Comparison of ENCODE assay signal across 8 mouse cellular contexts in the genomic region with DNA sequence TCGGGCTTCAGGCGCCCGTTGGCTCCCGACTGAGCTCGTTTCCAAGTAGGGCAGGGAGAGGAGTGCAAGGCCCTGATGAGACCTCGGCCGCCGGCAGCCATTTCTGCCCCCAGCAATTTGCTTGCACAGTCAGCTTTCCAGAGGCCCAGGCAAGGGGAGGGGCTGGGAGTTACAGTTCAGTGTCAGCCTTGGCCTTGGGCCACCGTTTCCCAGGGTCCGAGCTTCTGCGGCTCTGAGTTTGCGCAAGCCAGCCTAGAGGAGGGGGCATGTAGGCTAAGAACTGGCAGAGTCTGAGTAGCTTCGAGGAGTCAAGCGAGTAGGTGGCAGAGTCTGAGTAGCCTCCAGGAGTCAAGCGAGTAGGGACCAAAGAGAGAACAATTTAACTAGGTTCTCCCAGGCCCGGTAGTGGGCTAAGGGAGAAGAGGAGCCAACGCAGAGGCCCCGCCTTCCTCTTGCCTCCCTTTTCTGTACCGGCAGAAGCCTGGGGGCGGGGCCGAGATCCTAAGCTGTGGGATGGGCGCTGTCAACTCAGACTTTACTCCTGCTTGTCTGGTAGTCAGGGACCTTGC. TPM values are rescaled to one million over a fixed set of nuclear protein-coding genes. Genes with fewer than 3 reads are reported as not detected.
DNase-seq lines count a peak whose midpoint lies in the region; ATAC-seq and TF ChIP-seq lines count a peak whose summit lies in the region.

A gene (minus strand): TSS at position 413 of the 569 bp plus-strand sequence.

- in situ Hi-C loops in Patski (cut with MboI; ENCODE audit: low pct_unique_long_range_greater_than_20kb): no loop called here

- peak within 1 kb of the TSS; percentile 62 for H3K4me3 ChIP-seq in lung, adult 2 months (replicated peaks; ENCODE audit: extremely low read depth, low read depth, low read length)

- CTCF ChIA-PET in Patski (lab: Charles Lee): interaction anchor here (1.0 to 1.2 kb wide), 2 partner anchors 8 to 22 kb away, joined by 3 read pairs; no protein-coding TSS in a partner anchor

- POLR2A ChIA-PET in Patski (lab: Charles Lee): interaction anchor here (1.5 kb wide), 1 partner anchor 11 kb away, joined by 4 read pairs; no protein-coding TSS in a partner anchor

- H3K4me1 ChIP-seq in lung, adult 2 months (ENCODE audit: control insufficient read depth, insufficient read depth, low read length): peaks cover 10% of the 10 kb centered on the region

- TF ChIP-seq POLR2A in lung, adult 2 months (IDR thresholded peaks at IDR 0.05; ENCODE audit: borderline replicate concordance, extremely low read depth, low read depth, low read length): no peak

- DNase-seq in Patski (ENCODE audit: low read depth, low spot score): no peak
- DNase-seq in cerebellum, adult 9-11 months: peak; percentile 51
- peak; percentile 57 for DNase-seq in forelimb bud, embryonic 11.5 days (ENCODE audit: low read depth, low spot score)
- peak; percentile 89 for DNase-seq in heart, postnatal 4 days
- DNase-seq in layer of hippocampus, adult 8-10 months (ENCODE audit: low spot score in 2 of 2): peak; percentile 41 to 44
- DNase-seq in lung, adult 2 months: peak; percentile 76
- DNase-seq in thymus, postnatal 14 days: peak; percentile 47

- TF ChIP-seq CTCF in Patski (IDR thresholded peaks at IDR 0.05): no peak
- no peak for TF ChIP-seq CTCF in lung, adult 2 months (IDR thresholded peaks at IDR 0.05; ENCODE audit: insufficient read depth, low read length)

- WGBS in lung, adult 2 months: 7% methylated on average over 22 of the region's 22 CpGs

- ATAC-seq in Patski: peak; percentile 12
- peak; percentile 27 for ATAC-seq in neutrophil, adult 5-6 weeks (ENCODE audit: extremely low read depth, insufficient number of reproducible peaks, low FRiP score, poor library complexity, severe bottlenecking)

- no peaks in the 10 kb centered on the region for H3K27me3 ChIP-seq in Patski

RNA-seq across cellular contexts. Expression of the gene that starts here (rescaled TPM):
- polyA plus RNA-seq in Patski (2021): 0.30 TPM
- 1 to 10 TPM; 7.6 to 8.2 TPM for total RNA-seq in heart, postnatal 4 days (2021)
- 1 to 10 TPM; 3.7 to 7.7 (median 5.6) TPM for total RNA-seq in layer of hippocampus, adult 8-10 months (2022)
- polyA plus RNA-seq in lung, adult 2 months (2012; rRNA removed): 5.0 and 5.4 TPM in 2 replicates
- total RNA-seq in neutrophil, adult 5-6 weeks (2017): 0.35 and 1.8 TPM in 2 replicates

Comparison
In these comparisons a context has a peak if more than half of its experiments do, and no peak if none do; other contexts are left out.
1. Peak in ATAC-seq in Patski; RNA of the gene not detected or under 1 TPM.